Mouse (Mus musculus): ENCODE results near the gene Alox12. TPM values are rescaled to one million over a fixed set of nuclear protein-coding genes. Genes with fewer than 3 reads are reported as not detected.

Gene Alox12
- 2.9 and 4.0 TPM in 2 replicates for polyA plus RNA-seq (2016; fragmentation: Nextera tagmentation; extraction: Ambion mirVana)

DNA sequence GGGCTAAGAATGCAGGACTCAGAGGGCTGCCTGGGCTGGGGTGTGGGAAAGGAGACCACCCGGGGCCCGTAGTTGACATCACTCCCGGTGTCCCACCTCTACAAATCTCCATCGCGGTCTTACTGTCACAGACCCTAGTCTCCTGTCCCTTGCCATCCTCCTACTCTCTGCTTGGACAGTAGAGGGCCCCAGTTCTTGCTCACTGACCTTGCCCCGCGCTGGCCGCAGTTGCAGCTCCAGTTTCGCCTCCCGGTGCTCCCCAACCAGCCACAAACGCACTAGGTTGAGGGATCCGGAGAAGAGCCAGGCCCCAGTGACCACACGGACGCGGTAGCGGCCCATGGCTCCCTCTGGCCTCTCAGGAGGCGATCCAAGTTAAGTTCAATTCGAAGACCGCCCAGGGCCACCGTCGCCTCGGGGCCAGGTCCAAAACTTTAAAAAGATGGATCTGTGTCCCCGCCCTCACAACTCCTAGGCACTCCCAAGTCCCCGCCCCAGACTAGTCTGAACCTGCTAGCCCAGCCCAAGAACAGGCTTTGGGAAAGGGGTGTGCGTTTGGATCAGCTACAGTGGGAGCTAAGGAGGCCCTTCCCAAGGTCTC, at the start of gene Alox12:
TSS of gene Alox12 (minus strand) at position 423 of the 601 bp plus-strand sequence.
- ATAC-seq (ENCODE audit: insufficient number of reproducible peaks, insufficient read depth, low FRiP score, low TSS enrichment), result no peak
- H3K9ac ChIP-seq, result peak within 1 kb of the TSS; percentile 42; the same call in 1 of the 2 replicates

DNA sequence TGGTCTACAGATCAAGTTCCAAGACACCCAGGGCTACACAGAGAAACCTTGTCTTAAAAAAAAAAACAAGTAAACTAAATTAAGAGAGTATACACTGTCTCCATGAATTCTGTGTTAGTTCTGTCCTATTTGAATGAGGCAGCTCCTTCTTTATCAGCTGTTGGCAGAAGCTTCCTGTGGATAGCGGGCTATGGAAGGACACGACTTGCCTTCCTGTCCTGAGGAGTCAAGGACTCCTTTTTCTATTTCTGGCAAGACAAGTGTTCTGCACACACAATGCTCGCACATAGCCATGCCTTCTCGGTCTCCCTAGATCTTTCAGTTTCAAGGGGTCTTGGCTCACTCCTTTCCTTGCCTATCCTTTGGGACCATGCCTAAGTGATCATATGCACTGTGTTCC, 47.1 kb upstream of the Alox12 start:
- no peak overlapping the region for H3K27ac ChIP-seq
- no peaks in the 10 kb centered on the region for H3K27me3 ChIP-seq
- H3K4me3 ChIP-seq, result no peak overlapping the region
- no peaks in the 10 kb centered on the region for H3K4me1 ChIP-seq
- no peaks in the 10 kb centered on the region for H3K36me3 ChIP-seq
- no peak for ATAC-seq (ENCODE audit: insufficient number of reproducible peaks, insufficient read depth, low FRiP score, low TSS enrichment)
- H3K4me2 ChIP-seq (replicated peaks), result no peak overlapping the region
- H3K9me3 ChIP-seq, result no peaks in the 10 kb centered on the region
- WGBS, result 89% methylated on average over 4 of the region's 4 CpGs
- H3K9ac ChIP-seq, result no peak overlapping the region

More for the DNA sequence above, at the start of gene Alox12:
- Histone ChIP-seq H3K27ac (no peak within 1 kb of the TSS), H3K4me1 (peaks cover 4% of the 10 kb centered on the region; the same call in 1 of the 2 replicates), H3K9me3 (no peaks in the 10 kb centered on the region), H3K4me2 (replicated peaks) (peak within 1 kb of the TSS; percentile 51), H3K27me3 (peaks cover 57% of the 10 kb centered on the region), H3K4me3 (peak within 1 kb of the TSS; percentile 25), H3K36me3 (no peaks in the 10 kb centered on the region)
- 1% methylated on average over 25 of the region's 25 CpGs for WGBS

GRCm38 (mm10) chr11:70297836-70298454, 42.8 kb upstream of the Alox12 start:
- no peaks in the 10 kb centered on the region for H3K27me3 ChIP-seq
- H3K4me1 ChIP-seq, result no peaks in the 10 kb centered on the region
- H3K27ac ChIP-seq, result no peak overlapping the region
- no peaks in the 10 kb centered on the region for H3K36me3 ChIP-seq
- ATAC-seq (ENCODE audit: insufficient number of reproducible peaks, insufficient read depth, low FRiP score, low TSS enrichment), result no peak
- H3K4me2 ChIP-seq (replicated peaks), result no peak overlapping the region
- no peak overlapping the region for H3K9ac ChIP-seq
- no peak overlapping the region for H3K4me3 ChIP-seq
- 51% methylated on average over 12 of the region's 12 CpGs for WGBS
- no peaks in the 10 kb centered on the region for H3K9me3 ChIP-seq

- no peaks in the 10 kb centered on the region for H3K27me3 ChIP-seq
- no peaks in the 10 kb centered on the region for H3K9me3 ChIP-seq
- H3K4me3 ChIP-seq, result no peak overlapping the region
- no peak for ATAC-seq (ENCODE audit: insufficient number of reproducible peaks, insufficient read depth, low FRiP score, low TSS enrichment)
- H3K9ac ChIP-seq, result no peak overlapping the region
- no peak overlapping the region for H3K4me2 ChIP-seq (replicated peaks)
- no peak overlapping the region for H3K27ac ChIP-seq
- no peaks in the 10 kb centered on the region for H3K36me3 ChIP-seq
- no peaks in the 10 kb centered on the region for H3K4me1 ChIP-seq
- WGBS, result 24% methylated on average over 4 of the region's 4 CpGs
Observed at GRCm38 (mm10) chr11:70297405-70297804, 42.3 kb upstream of the Alox12 start.

- no peak for ATAC-seq (ENCODE audit: insufficient number of reproducible peaks, insufficient read depth, low FRiP score, low TSS enrichment)
- Histone ChIP-seq H3K36me3 (no peaks in the 10 kb centered on the region), H3K27me3 (no peaks in the 10 kb centered on the region), H3K9me3 (no peaks in the 10 kb centered on the region), H3K4me2 (replicated peaks) (no peak overlapping the region), H3K9ac (no peak overlapping the region), H3K27ac (no peak overlapping the region), H3K4me1 (no peaks in the 10 kb centered on the region), H3K4me3 (no peak overlapping the region)
- 80% methylated on average over 6 of the region's 6 CpGs for WGBS
Observed at GRCm38 (mm10) chr11:70293881-70294280, 38.7 kb upstream of the Alox12 start.

DNA sequence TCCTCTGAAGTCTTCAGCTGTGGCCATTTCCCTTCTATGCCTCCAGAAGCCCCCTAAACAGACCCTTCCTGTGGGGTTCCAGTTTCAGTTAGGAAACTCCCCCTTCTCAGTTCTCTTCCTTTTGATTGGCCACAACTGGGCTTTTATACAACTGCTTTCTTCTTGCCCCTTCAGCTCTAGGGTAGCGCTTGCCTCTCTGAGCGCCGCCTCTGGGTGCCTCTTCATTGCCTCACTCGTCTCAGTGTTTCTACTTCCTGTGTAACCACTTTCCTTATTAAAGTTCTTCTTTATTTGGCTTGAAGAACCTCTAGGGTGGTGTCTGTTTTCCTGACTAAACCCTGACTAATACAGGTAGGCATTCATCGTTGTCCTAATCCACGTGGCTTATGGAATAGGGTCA, 36.1 kb upstream of the Alox12 start:
- no peak overlapping the region for H3K9ac ChIP-seq
- 79% methylated on average over 6 of the region's 6 CpGs for WGBS
- no peak for ATAC-seq (ENCODE audit: insufficient number of reproducible peaks, insufficient read depth, low FRiP score, low TSS enrichment)
- no peak overlapping the region for H3K4me3 ChIP-seq
- no peaks in the 10 kb centered on the region for H3K27me3 ChIP-seq
- H3K4me2 ChIP-seq (replicated peaks), result no peak overlapping the region
- H3K36me3 ChIP-seq, result no peaks in the 10 kb centered on the region
- H3K9me3 ChIP-seq, result no peaks in the 10 kb centered on the region
- no peak overlapping the region for H3K27ac ChIP-seq
- H3K4me1 ChIP-seq, result no peaks in the 10 kb centered on the region

GRCm38 (mm10) chr11:70289236-70289635, 34.1 kb upstream of the Alox12 start:
- Histone ChIP-seq H3K4me2 (replicated peaks) (no peak overlapping the region), H3K9ac (no peak overlapping the region), H3K27me3 (no peaks in the 10 kb centered on the region), H3K4me1 (no peaks in the 10 kb centered on the region), H3K4me3 (no peak overlapping the region), H3K27ac (no peak overlapping the region), H3K36me3 (no peaks in the 10 kb centered on the region), H3K9me3 (no peaks in the 10 kb centered on the region)
- no peak for ATAC-seq (ENCODE audit: insufficient number of reproducible peaks, insufficient read depth, low FRiP score, low TSS enrichment)
- WGBS, result 43% methylated on average over 6 of the region's 6 CpGs

- Histone ChIP-seq H3K4me2 (replicated peaks) (no peak overlapping the region), H3K4me3 (no peak overlapping the region), H3K9ac (no peak overlapping the region), H3K27ac (no peak overlapping the region), H3K36me3 (no peaks in the 10 kb centered on the region), H3K4me1 (no peaks in the 10 kb centered on the region), H3K27me3 (no peaks in the 10 kb centered on the region), H3K9me3 (no peaks in the 10 kb centered on the region)
- no peak for ATAC-seq (ENCODE audit: insufficient number of reproducible peaks, insufficient read depth, low FRiP score, low TSS enrichment)
- 85% methylated on average over 10 of the region's 10 CpGs for WGBS
Observed at GRCm38 (mm10) chr11:70288102-70288501, 32.9 kb upstream of the Alox12 start.

- no peak for ATAC-seq (ENCODE audit: insufficient number of reproducible peaks, insufficient read depth, low FRiP score, low TSS enrichment)
- H3K36me3 ChIP-seq, result no peaks in the 10 kb centered on the region
- no peaks in the 10 kb centered on the region for H3K27me3 ChIP-seq
- H3K4me2 ChIP-seq (replicated peaks), result no peak overlapping the region
- H3K4me1 ChIP-seq, result no peaks in the 10 kb centered on the region
- H3K9ac ChIP-seq, result no peak overlapping the region
- H3K27ac ChIP-seq, result no peak overlapping the region
- H3K9me3 ChIP-seq, result no peaks in the 10 kb centered on the region
- 77% methylated on average over 5 of the region's 5 CpGs for WGBS
- no peak overlapping the region for H3K4me3 ChIP-seq
Observed at GRCm38 (mm10) chr11:70285686-70286085, 30.5 kb upstream of the Alox12 start.

- H3K9me3 ChIP-seq, result no peaks in the 10 kb centered on the region
- 74% methylated on average over 3 of the region's 3 CpGs for WGBS
- no peak overlapping the region for H3K4me2 ChIP-seq (replicated peaks)
- H3K9ac ChIP-seq, result no peak overlapping the region
- H3K27ac ChIP-seq, result no peak overlapping the region
- no peaks in the 10 kb centered on the region for H3K27me3 ChIP-seq
- no peak for ATAC-seq (ENCODE audit: insufficient number of reproducible peaks, insufficient read depth, low FRiP score, low TSS enrichment)
- no peaks in the 10 kb centered on the region for H3K36me3 ChIP-seq
- no peaks in the 10 kb centered on the region for H3K4me1 ChIP-seq
- no peak overlapping the region for H3K4me3 ChIP-seq
Observed at GRCm38 (mm10) chr11:70284757-70285156, 29.6 kb upstream of the Alox12 start.

DNA sequence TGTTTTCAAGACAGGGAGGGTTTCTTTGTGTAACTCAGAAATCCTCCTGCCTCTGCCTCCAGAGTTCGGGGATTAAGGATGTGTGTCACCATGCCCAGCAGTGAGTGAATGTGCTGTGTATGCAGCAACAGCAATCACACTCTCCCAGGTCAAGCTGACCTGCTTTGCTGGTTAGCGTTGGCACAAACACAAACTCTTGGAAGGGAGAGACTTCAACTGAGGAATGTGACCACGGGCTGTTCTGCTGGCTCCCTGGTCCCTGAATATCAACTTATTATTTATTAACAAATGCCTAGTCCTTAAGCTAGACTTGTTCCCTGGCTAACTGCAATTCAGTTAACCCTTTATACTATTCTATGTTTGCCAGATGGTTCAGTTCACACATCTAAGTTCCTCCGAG, 28.5 kb upstream of the Alox12 start:
- H3K4me3 ChIP-seq, result no peak overlapping the region
- ATAC-seq (ENCODE audit: insufficient number of reproducible peaks, insufficient read depth, low FRiP score, low TSS enrichment), result no peak
- no peaks in the 10 kb centered on the region for H3K36me3 ChIP-seq
- H3K4me2 ChIP-seq (replicated peaks), result no peak overlapping the region
- H3K9ac ChIP-seq, result no peak overlapping the region
- 84% methylated on average over 4 of the region's 4 CpGs for WGBS
- H3K4me1 ChIP-seq, result no peaks in the 10 kb centered on the region
- H3K27me3 ChIP-seq, result no peaks in the 10 kb centered on the region
- H3K27ac ChIP-seq, result no peak overlapping the region
- no peaks in the 10 kb centered on the region for H3K9me3 ChIP-seq

DNA sequence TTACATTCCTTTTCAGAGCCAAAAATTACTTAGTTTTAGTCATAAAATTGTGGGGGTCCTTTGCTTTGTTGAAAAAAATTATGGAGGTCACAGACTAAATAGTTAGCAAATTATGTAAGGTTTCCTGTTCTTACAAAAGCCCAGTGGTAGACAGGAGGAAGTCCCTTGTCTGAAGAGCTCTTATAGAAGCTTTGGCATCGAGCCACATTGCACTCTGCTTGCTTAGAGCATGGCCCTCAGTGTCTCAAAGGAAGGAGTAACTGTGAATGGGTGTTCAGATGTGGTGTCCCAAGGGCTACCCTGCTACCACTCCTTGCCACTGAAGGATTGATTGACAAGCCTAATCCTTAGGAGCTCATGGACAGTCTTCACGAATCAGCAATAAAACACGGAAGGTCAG, 25.3 kb upstream of the Alox12 start:
- Histone ChIP-seq H3K9me3 (no peaks in the 10 kb centered on the region), H3K9ac (no peak overlapping the region), H3K36me3 (no peaks in the 10 kb centered on the region), H3K27me3 (no peaks in the 10 kb centered on the region), H3K27ac (no peak overlapping the region), H3K4me1 (no peaks in the 10 kb centered on the region), H3K4me3 (no peak overlapping the region), H3K4me2 (replicated peaks) (no peak overlapping the region)
- no peak for ATAC-seq (ENCODE audit: insufficient number of reproducible peaks, insufficient read depth, low FRiP score, low TSS enrichment)
- WGBS, result 60% methylated on average over 3 of the region's 3 CpGs

All from embryonic facial prominence, embryonic 12.5 days (tissue).